Mouse (Mus musculus): Measurements from ENCODE around the gene Dph5.

Gene Dph5

GRCm38 (mm10) chr3:115952356-115952755, 64.7 kb downstream of the Dph5 start:
- no peak for DNase-seq (ENCODE audit: low spot score)

DNA sequence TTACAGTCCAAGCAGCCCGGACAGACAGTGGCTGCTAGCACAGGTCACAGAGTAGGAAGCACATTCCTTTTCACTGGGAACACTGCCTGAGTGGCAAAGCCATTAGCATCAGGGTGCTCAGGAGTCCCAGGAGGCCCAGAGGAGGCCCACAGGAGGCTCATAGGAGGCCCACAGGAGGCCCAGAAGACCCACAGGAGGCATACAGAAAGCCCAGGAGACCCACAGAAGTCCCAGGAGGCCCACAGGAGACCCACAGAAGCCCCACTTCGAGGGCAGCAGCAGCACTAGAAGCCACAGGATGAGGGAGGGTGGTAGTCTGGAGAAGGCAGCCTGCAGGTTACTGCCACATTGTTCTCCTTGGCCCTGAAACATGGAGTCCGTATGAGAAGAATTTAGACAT, 65.5 kb downstream of the Dph5 start:
- no peak for DNase-seq (ENCODE audit: low spot score)

- DNase-seq (ENCODE audit: low spot score) = no peak
Observed at GRCm38 (mm10) chr3:115957223-115957622, 69.6 kb downstream of the Dph5 start.

DNA sequence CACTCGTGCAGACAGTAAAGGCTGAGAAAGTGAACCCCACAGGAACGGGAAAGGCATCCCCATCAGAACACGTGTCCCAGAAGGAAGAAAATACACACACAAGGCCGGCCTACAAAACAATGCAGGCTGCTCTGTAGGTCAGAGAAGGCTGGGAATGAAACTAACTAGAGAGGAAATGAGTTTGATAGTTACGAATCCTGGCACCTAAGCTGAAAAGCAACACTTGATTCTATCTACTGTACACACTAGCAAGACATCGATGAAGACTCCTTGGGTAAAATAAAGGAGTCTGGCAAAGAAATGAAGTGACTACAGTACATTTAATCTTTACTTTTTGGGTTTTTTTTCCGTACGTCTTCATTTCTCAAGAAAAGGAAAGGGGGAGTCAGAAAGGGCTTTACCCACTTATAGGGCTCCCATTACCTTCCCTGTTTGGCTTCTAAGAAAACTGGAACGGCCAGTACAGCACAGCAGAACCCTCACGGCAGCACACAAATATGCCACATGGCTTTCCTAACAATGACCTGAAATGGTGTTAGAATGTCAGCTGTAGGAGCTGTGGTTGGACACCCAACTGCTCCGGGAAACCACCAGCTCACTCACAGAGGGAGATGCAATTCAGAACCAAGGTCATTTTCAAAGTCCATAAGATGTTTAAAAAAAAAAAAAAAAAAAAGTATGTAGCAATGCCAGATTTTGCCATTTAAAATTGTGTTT, 73.8 kb downstream of the Dph5 start:
- no peak for DNase-seq (ENCODE audit: low spot score)

- DNase-seq (ENCODE audit: low spot score) = no peak
Observed at GRCm38 (mm10) chr3:115962028-115962415, 74.4 kb downstream of the Dph5 start.

DNA sequence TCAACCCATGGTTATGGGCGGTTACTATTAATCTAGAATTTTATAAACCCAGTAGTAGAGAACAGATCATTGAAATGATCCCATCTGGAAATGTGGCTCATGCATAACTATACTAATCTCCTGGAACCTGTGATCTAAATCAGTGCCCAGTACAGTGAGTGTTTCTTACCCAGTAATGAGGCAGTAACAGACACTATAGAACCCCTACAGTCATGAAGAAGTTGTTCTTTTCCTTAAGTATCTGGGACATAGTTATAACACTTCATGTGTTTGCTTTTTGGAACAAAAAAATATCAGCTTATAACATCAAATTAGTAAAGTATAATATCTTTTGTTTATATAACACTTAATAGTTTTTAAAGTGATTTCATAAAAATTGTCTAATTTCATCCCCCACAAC, 76.0 kb downstream of the Dph5 start:
- DNase-seq (ENCODE audit: low spot score) = no peak

- DNase-seq (ENCODE audit: low spot score) = no peak
Observed at GRCm38 (mm10) chr3:115964071-115964470, 76.4 kb downstream of the Dph5 start.

DNA sequence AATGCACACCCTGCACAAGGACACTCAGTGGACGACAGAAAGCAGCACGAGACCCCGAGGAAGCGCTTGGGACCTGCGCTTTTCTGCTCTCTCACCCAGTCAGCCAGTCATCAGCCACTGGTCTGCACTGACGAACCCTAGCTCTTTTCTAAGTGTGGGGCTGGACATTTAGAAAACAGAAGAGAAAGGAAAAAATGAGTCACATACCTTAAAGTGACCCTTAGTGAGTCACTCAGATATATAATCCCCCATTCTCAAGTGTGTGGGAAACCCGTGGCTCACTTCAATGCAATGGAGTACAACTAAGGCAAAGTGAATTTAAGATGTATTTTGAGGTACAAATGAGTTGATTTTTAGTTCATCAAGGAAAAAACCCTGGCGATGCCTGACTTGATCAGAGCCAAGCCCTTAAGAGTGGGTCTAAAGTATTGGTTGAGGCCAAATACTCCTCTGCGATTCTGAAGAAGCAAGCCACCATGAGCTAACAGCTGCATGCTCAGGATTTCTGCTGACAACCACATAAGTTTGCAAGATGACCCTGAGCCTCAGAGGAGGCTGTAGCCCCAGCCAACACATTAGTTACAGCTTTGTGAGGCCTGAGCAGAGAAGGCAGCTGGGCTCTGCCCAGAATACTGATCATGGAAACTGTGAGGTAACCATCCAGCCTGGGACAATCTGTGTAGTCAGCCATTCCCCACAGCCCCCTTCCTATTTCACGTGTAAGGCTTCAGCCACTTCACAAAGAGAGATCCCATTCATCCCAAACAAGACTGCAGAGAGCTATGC, 81.3 kb downstream of the Dph5 start:
- DNase-seq (ENCODE audit: low spot score) = no peak

GRCm38 (mm10) chr3:115971045-115971785, 83.6 kb downstream of the Dph5 start:
- DNase-seq (ENCODE audit: low spot score) = no peak

GRCm38 (mm10) chr3:115971891-115972646, 84.4 kb downstream of the Dph5 start:
- DNase-seq (ENCODE audit: low spot score) = no peak

- no peak for DNase-seq (ENCODE audit: low spot score)
Observed at GRCm38 (mm10) chr3:115974228-115974627, 86.6 kb downstream of the Dph5 start.

DNA sequence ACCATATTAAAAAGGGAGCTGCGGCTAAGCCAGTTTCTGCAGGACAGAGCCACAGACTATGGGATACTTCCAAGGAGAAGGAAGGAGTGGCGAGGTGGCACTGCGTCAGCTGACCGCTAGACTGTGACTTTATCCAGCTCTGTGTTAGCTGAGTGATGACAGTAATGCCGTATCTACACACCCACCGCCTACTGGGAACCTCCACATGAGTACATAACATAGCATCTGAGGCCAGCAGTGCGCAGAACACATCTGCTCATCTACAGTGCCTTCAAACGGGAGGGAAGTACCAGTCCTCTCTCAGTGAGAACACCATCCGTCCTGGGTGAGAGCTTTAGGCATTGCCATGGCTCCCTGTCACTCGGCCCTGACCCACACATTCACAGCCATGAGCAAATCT, 87.4 kb downstream of the Dph5 start:
- DNase-seq (ENCODE audit: low spot score) = no peak

- peak; percentile 32 for DNase-seq (ENCODE audit: low spot score)
Observed at GRCm38 (mm10) chr3:115979000-115979399, 91.4 kb downstream of the Dph5 start.

DNA sequence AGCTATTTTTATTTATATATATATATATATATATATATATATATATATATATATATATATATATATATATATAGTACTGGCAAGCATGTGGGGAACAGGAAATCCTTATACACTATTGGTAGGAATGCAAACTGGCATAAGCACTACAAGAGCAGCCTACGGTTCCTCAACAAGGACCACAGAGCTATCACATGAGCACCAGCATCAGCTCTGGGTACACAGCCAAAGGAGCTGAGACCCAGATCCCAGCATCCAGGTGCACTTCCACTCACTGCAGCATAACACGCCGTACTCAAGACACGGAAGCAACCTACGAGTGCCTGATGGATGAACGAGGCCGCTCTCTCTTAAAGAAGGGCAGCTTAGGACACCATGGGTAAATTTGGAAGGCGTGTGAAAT, 95.6 kb downstream of the Dph5 start:
- no peak for DNase-seq (ENCODE audit: low spot score)

All from c-Kit-positive CD71-positive TER-119-positive erythroid progenitor cells, embryonic 14.5 days (primary cell).